In the genomic region with DNA sequence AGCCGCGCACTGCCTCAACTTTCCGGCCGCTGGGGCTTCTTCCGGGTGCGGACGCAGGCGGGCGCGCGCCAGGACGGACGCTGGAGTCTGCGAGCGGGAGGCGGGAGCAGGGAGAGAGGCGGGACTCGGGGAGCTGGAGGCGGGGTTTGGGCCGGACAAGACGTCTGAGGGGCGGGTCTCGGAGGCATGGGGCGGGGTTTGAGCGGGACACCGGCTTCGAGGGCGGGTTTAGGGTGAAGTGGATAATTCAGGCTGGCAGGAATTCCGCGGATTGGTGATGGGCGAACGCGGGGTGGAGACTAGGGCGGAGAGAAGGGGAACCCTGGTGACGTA, we compare ENCODE assay signal across 8 mouse cellular contexts. TPM values are rescaled to one million over a fixed set of nuclear protein-coding genes. Genes with fewer than 3 reads are reported as not detected.
A peak's percentile ranks its signal among the peaks of the same experiment; 100 is the strongest.
DNase-seq lines count a peak whose midpoint lies in the region; ATAC-seq and TF ChIP-seq lines count a peak whose summit lies in the region.

No protein-coding gene starts in this region.

- H3K9me3 ChIP-seq in megakaryocyte, embryonic 14.5 days: no peaks in the 10 kb centered on the region

- H3K36me3 ChIP-seq in megakaryocyte, embryonic 14.5 days (replicated peaks; ENCODE audit: low read length): peaks cover 15% of the 10 kb centered on the region

- ATAC-seq in common myeloid progenitor, adult 5-6 weeks (replicated peaks; ENCODE audit: low read depth, poor library complexity, severe bottlenecking): peak; percentile 94

- no peaks in the 10 kb centered on the region for H3K27me3 ChIP-seq in megakaryocyte, embryonic 14.5 days (replicated peaks)

- H3K4me3 ChIP-seq in gastrocnemius, adult 2 months: peak overlapping the region; percentile 96
- peak overlapping the region; percentile 100 for H3K4me3 ChIP-seq in megakaryocyte, embryonic 14.5 days (replicated peaks)

- TF ChIP-seq CTCF in gastrocnemius, adult 2 months (IDR thresholded peaks at IDR 0.05): no peak

- peak overlapping the region; percentile 92 for H3K27ac ChIP-seq in gastrocnemius, adult 2 months

- peak; percentile 97 for DNase-seq in ZHBTc4 (ENCODE audit: low read depth, low spot score)
- peak; percentile 98 for DNase-seq in gastrocnemius, adult 2 months
- DNase-seq in hindlimb bud, embryonic 11.5 days (ENCODE audit: extremely low spot score, low read depth, low spot score): peak; percentile 76
- peak; percentile 77 to 95 for DNase-seq in left cerebral cortex, adult 8-10 months (ENCODE audit: low spot score in 2 of 2)
- DNase-seq in right cerebral cortex, postnatal 10 days (ENCODE audit: low spot score in 2 of 2): peak; percentile 98
- DNase-seq in urinary bladder, postnatal 25 days (ENCODE audit: low spot score): peak; percentile 91

- H3K4me1 ChIP-seq in megakaryocyte, embryonic 14.5 days: peaks cover 25% of the 10 kb centered on the region

- intact Hi-C loops in gastrocnemius, adult 2 months (cut with DNase I): loop anchor here (2.0 kb wide), 1 partner anchor 33 kb away; a partner anchor contains a TSS

RNA-seq across cellular contexts. Expression of a gene that starts 0.4 kb away (rescaled TPM):
- 24.2 and 30.6 TPM in 2 replicates for total RNA-seq in common myeloid progenitor, adult 5-6 weeks (2017)
- total RNA-seq in gastrocnemius, adult 2 months (2021): under 1 TPM; 0.89 to 0.92 TPM
- total RNA-seq in left cerebral cortex, adult 8-10 months (2022): 10 to 100 TPM in 1 of 4 experiments, 1 to 10 TPM in 3; 6.6 to 10.7 (median 7.0) TPM
- 0.47 and 1.8 TPM in 2 replicates for polyA plus RNA-seq in megakaryocyte, embryonic 14.5 days (2012; ENCODE audit: insufficient read depth, low replicate concordance)

RNA-seq across cellular contexts. Expression of a gene that starts 33.3 kb away (rescaled TPM):
- 97.1 and 98.4 TPM in 2 replicates for total RNA-seq in common myeloid progenitor, adult 5-6 weeks (2017)
- total RNA-seq in gastrocnemius, adult 2 months (2021): 10 to 100 TPM; 21.0 to 26.4 TPM
- 10 to 100 TPM; 22.3 to 25.6 (median 23.3) TPM for total RNA-seq in left cerebral cortex, adult 8-10 months (2022)
- polyA plus RNA-seq in megakaryocyte, embryonic 14.5 days (2012; ENCODE audit: insufficient read depth, low replicate concordance): 6.5 and 9.0 TPM in 2 replicates

Comparison
In these comparisons a context has a peak if more than half of its experiments do, and no peak if none do; other contexts are left out.
1. Peak in every context shown above with its lines: DNase-seq, ATAC-seq, H3K4me3 ChIP-seq and H3K27ac ChIP-seq.